Mouse (Mus musculus): ENCODE measurements around the gene Olfr1087.
"Not testable (repeated sequence)": the region's sequence is repeated elsewhere in the genome, so short reads cannot be mapped to it uniquely, and the experiment has no call there.

Olfr1087 gene

DNA sequence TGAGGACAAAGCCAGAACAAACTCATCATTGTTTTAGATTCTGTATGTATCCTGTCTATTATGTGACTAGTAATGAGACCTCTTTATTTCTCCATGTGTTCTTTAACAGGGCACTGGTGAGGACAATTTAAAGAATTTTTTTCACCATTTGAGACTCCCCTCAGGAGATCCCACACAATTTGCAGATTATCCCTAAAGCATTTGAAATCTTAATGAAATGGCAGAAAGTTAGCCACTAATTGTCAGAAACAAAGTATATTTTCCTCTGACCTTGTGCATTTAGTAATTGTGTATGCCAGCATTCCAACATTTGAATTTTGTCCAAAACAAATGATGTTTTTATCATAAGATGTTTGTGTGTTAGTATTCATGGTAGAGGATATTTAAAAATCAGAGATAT, at the start of gene Olfr1087:
Olfr1087 (minus strand) TSS at position 101 of the 400 bp plus-strand sequence.
- no peak for DNase-seq

DNA sequence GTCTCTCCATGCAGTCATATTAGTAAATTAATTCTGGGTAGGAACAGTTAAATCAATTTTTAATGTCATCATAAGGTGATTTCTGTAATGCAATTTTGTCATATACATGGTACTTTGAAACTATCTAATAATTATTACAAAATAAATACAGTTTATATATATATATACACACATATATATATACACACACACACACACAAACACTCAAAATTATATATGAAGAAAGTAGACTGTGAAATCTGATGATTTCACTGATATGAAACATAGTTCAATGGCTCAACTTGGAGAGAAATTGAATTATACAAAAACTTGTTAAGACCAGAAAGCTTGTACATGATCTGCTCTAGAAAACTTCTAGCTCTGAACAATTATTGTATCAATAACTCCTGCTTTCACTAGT, 35.4 kb upstream of the Olfr1087 start, which contains the start of gene Olfr1089:
Olfr1089 (minus strand) TSS at position 101 of the 400 bp plus-strand sequence.
- DNase-seq = no peak

DNA sequence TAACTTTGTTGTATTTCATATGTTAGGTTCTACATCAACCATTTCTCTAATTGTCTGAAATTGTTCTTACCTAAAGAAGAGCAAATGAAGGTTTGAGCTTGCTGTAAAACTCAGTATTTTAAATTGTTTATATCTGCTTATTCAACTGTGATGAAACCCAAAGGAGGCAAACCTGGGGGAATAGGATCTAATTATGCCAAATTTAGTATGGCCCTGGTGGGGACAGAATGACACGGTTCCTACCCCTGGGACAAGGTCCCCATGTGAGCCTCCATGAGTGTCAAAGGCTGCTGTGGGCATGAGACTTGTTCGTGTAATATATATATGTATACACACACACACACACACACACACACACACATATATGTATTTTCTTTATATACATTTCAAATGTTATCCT, 18.2 kb downstream of the Olfr1087 start, which contains the start of gene Olfr1086:
Olfr1086 (minus strand) TSS at position 101 of the 400 bp plus-strand sequence.
- no peak for DNase-seq

DNA sequence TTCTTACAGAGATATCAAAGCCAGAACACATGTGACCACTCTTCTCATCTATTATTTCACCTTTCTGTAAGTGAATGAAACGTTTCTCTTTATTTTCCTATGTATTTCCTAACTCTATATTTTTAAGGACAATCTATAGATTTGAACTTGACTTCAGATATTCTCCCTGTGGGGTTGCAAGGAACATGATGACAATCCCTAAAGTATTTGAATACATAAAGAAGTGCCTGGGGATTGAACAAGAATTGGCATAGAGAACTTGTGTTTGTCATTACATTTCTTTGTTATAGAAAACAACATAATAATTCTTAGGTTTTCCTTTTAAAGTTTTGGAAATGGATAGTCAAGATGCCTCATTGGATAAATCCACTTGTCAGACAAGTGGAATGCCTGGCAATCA, 36.3 kb downstream of the Olfr1087 start, which contains the start of gene Olfr1085:
Olfr1085 (minus strand) TSS at position 101 of the 400 bp plus-strand sequence.
- no peak for DNase-seq

DNA sequence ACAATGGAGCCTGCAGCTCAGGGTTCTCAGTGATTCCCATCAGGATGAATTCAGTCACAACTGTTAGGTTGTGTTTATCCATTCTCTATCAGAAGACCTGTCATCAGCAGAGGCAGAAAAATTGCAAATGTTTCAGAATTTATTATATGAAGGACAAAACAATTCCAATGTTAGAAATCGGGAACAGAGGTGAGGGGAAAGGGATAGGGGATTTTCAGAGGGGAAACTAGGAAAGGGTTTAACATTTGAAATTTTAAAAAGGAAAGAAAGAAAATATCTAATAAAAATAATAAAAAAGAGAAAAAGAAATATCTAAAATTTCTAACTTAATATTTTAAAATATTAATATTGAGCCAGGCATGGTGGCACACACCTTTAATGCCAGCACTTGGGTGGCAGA, 58.6 kb downstream of the Olfr1087 start, which contains the start of gene Olfr1084:
Olfr1084 (minus strand) TSS at position 101 of the 400 bp plus-strand sequence.
- not testable (repeated sequence) for DNase-seq

All from right cerebral cortex, postnatal 25 days (tissue).